Mouse (Mus musculus) gastrocnemius, postnatal 10 days (tissue): ENCODE results near the gene Vil1. TPM values are rescaled to one million over a fixed set of nuclear protein-coding genes. Genes with fewer than 3 reads are reported as not detected.
A peak's percentile ranks its signal among the peaks of the same experiment; 100 is the strongest.
"Not testable (repeated sequence)": the region's sequence is repeated elsewhere in the genome, so short reads cannot be mapped to it uniquely, and the experiment has no call there.

Source experiments
- DNase-seq: peaks from one replicate; pipeline ENCODE4 v3.0.0; 2021; ENCODE audit warnings: mixed read lengths
- total RNA-seq, 2 experiments: library from RNA; stranded (reverse); gene quantifications; 2 replicates each; pipeline ENCODE4 v1.2.3; 2021

Vil1 gene
- total RNA-seq, 2 experiments from 2014 or later, result 0.09 to 0.16 TPM

DNA sequence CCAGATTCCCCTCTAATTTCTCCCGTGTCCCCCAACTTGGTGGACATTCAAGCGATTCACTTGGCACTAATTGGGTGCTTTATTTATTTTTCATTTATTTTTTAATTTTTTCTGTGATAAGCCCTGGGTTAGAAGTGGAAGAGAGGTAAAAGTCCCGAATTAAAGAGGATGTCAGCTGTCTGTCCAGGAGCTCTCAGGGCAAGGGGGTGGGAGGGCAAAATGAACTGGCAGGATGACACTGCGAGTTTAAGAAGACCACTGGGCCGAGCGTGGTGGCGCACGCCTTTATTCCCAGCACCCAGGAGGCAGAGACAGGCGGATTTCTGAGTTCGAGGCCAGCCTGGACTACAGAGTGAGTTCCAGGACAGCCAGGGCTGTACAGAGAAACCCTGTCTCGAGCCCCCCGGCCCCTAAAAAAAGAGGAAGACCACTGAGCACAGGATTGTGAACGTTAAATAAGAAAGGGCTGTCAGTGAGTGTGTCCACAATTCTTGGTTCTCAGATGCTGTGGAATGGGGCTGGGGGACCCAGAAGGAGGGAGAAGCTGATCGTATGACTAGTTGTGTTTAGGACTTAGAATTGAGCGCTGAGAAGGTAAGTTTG, 21.7 kb upstream of the Vil1 start:
- DNase-seq, result no peak

DNA sequence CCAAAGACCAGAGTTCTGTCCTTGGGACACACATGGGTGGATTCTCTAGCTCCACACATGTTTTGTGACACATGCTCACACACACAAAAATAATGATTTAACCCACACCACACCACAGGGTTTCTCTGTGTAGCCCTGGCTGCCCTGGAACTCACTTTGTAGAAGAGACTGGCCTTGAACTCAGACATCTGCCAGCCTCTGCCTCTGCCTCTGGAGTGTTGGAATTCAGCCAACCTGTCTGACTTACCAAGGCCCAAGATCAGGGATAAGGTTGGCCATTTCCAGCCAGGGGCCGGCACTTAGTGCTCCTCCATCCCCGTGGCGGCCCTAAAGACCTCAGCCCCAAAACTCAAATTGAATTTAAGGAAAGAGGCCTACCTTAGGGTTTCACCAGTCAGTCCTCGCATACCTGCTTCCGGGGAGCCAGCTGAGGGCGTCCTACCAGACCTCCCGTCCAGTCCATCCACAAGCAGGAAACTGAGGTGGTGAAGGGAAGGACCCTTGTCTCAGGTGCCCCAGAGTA, 20.7 kb upstream of the Vil1 start:
- no peak for DNase-seq

DNA sequence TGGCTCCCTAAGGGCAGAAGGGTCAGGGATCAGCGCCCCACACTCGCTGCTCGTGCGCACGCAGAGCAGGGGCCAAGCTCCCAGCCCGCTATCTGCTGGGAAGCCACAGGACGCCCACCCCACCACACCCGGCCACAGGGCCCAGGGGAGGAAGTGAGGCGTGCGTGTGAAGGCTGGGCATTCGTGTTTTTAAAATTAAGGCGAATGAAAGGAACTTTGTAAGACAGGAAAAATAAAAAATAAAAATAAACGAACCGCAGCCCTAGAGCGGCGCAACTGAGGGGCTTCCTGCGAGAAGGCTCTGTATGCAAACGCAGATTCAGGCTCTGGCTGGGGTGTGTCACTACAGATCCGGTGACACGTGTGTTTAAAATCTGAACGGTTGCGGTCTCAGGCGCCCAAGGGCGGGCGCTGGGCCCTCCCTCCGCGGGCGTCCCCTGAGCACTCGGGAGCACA, 19.3 kb upstream of the Vil1 start:
- no peak for DNase-seq

GRCm38 (mm10) chr1:74390287-74390906, 18.8 kb upstream of the Vil1 start:
- DNase-seq, result peak; percentile 70

GRCm38 (mm10) chr1:74390924-74391748, 18.0 kb upstream of the Vil1 start, which contains the start of gene Ctdsp1:
Ctdsp1 (plus strand) TSS chr1:74391509.
- peak; percentile 99 for DNase-seq

DNA sequence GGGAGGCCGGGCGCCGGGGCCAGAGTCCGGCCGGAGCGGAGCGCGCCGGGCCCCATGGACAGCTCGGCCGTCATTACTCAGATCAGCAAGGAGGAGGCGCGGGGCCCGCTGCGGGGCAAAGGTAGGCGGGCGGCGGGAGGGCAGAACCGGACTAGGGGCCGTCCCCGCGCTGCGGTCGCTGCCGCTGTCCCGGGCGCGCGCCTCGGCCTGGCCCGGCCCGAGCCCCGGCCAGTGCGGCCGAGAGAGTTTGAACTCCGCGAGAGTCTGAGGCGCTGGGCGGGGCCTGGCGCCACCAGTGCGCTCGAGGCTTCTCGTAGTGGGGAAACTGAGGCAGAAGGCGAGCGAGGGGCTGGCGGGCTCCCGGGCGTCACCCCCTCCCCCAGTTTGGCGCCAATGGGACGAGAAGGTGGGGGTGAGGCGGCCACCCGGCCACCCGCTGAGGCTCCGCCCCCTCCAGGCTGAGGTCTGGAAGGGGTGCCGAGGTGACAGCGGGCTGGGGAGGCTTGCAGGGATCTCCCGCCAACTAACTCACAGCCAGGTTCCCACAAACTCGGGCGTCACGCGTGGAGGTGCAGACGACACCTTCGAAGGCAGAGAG, 17.2 kb upstream of the Vil1 start:
- DNase-seq, result peak; percentile 80

GRCm38 (mm10) chr1:74392446-74392994, 16.7 kb upstream of the Vil1 start:
- no peak for DNase-seq

DNA sequence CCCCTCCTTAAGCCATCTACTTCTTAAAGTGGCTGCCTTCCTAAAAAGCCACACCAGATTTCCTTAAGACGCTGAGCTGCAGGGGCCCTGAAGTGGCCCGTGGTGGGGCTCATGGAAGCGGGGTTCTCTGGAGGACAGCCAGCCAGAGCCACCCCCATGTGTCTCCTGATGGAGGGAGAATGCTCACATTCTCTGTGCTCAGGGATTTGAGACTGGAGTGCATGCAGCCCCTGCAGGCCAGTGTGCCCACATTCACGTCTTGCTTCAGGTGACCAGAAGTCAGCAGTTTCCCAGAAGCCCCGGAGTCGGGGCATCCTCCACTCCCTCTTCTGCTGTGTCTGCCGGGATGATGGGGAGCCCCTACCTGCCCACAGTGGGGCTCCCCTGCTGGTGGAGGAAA, 16.2 kb upstream of the Vil1 start:
- no peak for DNase-seq

DNA sequence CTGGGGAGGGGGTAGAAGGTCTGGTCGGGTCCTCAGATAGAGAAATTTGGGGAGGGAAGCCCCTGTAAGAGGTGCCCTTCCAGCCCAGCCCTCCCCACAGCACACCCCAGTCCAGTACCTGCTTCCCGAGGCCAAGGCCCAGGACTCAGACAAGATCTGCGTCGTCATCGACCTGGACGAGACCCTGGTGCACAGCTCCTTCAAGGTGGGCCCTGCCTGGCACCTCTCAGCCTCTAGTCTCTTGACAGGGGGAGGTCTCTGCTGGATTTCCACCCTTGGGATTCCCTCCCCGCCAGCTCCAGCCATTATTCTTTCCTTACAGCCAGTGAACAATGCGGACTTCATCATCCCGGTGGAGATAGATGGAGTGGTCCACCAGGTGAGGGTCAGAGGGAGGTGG, 15.5 kb upstream of the Vil1 start:
- DNase-seq, result no peak

DNA sequence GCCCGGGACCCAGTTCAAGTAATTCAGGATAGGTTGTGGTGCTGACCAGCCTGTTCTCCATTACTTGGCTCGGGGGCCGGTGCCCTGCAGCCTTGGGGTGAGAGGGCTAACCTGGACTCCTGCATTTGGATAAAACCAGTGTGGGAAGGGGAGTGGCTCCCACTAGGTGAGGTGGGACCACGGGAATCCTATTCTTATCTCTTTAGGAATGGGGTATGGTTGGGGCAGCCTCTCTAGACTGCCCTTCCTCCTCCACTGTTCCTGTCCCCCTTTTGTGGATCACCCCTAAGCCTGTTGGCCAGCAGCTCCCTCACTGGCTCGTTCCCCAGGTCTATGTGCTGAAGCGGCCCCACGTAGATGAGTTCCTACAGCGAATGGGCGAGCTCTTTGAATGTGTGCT, 14.9 kb upstream of the Vil1 start:
- DNase-seq, result no peak

DNA sequence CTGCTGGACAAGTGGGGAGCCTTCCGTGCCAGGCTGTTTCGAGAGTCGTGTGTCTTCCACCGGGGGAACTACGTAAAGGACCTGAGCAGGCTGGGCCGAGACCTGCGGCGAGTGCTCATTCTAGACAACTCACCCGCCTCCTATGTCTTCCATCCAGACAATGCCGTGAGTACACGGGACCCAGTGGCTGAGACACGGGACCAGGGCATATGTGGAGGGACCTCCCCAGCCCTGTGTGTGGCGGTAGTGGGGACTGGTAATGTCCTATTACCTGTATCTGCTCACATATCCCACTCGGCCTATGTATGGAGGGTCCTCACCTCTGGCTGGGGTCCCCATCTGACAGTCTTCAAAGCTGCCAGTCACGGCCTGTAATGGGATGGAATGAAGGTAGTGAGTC, 14.3 kb upstream of the Vil1 start:
- no peak for DNase-seq

- no peak for DNase-seq
Measured at GRCm38 (mm10) chr1:74395290-74395689, 13.9 kb upstream of the Vil1 start.

DNA sequence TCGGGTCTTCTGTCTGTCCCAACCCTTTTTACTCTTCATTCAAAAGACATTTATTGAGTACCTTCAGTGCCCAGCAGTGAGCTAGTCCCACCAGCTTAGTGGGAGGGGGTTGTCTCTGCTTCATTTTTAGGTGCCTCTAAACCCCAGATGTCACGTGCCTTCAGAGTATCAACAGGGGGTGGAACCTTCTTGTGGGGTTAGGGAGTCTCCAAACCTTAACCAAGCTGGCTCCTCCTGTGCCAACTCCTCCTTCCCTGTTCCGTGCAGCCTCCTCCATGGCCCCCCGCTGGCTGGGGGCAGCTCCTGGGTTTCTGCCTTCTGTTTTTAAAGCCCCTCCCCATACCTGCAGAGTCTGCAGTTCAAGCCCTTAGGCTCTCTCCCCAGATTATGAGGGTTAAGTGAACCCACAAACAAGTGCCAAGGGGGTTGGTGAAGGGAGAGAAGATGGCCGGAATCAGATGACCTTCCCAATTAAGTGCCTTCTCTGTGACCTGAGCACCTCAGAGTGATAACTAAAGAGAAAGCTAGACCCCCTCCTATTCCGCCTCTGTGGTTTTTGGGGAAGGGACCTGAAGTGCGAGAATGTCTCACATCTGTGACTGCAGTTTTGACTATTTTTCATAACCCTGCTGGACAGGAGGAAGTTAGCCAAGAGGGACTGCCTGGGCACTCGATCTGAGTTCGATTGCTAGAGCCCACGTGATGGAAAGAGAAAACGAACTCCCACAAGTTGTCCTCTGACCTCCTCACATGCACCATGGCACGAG, 12.5 kb upstream of the Vil1 start:
- DNase-seq, result not testable (repeated sequence)

GRCm38 (mm10) chr1:74397268-74397918, 11.8 kb upstream of the Vil1 start:
- DNase-seq, result peak; percentile 100

DNA sequence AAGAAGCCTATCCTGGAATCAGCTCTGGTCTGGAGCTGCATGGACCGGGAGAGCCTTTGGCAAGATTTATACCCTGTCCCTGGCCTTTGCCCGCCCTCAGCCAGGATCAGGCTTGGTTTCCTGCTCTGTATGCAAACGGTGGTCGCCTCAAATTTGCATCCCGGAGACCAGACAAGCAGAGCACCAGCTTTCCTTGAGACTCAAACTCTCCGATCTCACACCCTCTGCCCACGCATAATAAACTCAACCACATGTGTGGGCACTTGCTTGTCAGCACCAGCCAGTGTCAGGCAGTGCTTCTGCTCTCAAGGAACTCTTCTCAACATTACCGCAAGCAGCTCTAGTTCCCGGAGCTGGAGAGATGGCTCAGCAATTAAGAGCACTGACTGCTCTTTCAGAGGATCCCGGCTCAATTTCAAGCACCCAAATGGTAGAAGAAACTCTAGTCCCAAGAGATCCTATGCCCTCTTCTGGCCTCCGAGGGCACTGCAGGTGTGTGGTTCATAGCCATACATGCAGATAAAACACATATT, 11.2 kb upstream of the Vil1 start:
- DNase-seq, result peak; percentile 52

- DNase-seq, result no peak
Measured at GRCm38 (mm10) chr1:74400531-74400930, 8.6 kb upstream of the Vil1 start.

GRCm38 (mm10) chr1:74401015-74401702, 8.0 kb upstream of the Vil1 start:
- no peak for DNase-seq

DNA sequence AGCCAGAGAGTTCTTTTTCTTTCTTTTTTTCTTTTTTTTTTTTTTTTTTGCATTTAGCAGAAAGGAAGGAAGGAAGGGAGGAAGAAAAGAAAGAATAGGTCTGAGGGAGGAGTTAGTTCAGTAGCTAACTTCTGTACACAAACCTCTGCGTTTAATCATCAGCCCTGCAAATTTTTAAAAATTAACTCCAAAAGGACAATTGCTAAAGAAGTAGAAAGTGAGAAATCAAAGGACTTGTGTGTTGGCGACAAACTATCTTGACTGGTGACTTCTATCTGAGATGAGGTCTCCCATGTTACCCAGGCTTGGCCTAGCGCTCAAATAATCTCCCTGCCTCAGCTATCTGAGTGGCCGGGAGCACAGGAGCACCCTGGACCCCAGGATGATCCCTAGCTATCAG, 5.0 kb upstream of the Vil1 start:
- DNase-seq, result no peak

DNA sequence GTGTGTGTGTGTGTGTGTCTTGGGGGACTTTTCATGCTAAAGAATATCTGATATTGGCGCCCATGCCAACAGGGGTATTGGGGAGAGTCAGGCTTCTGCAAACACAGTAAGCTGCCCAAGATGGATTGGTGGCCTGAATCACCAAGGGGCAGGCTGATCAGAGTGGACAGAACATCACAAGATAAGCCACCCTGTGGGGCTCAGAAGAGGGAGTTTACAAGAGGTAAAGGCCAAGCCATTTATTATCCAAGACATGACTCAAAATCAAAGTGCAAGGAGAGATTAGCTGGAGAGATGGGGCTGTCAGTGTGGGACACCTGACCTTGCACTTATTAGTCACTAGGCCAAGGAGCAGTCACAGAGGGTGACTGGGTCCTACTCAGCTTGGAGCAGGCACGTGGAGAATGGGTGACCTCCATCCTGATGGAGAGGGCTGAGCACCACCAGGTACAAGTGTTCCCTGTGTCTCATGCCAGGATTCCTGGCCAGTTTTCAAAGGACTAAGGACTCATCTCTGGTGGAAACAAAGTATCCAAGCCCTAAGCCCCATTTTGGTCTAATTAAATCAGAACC, 2.7 kb downstream of the Vil1 start:
- DNase-seq, result no peak

DNA sequence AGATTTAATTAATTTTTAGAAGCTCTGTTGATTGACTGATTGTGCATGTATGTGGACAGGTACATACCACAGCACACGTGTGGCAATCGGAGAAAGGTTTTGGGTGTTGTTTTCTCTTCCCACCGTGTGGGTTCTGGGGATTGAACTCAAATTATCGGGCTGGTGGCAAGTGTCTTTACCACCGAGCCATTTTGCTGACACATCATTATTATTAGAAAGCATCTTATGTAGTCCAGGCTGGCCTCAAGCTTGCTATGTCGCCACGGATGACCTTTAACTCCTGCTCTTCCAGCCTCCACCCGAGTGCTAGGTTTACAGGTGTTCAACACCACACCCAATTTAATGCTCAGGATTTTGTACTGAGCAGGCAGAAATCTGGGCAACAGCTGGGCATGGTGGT, 3.5 kb downstream of the Vil1 start:
- DNase-seq, result no peak
